Mouse (Mus musculus): ENCODE measurements around the gene Stkld1. TPM values are rescaled to one million over a fixed set of nuclear protein-coding genes. Genes with fewer than 3 reads are reported as not detected.

Gene Stkld1
- polyA plus RNA-seq, 1 experiment from 2014 or later, result 0.20 TPM

DNA sequence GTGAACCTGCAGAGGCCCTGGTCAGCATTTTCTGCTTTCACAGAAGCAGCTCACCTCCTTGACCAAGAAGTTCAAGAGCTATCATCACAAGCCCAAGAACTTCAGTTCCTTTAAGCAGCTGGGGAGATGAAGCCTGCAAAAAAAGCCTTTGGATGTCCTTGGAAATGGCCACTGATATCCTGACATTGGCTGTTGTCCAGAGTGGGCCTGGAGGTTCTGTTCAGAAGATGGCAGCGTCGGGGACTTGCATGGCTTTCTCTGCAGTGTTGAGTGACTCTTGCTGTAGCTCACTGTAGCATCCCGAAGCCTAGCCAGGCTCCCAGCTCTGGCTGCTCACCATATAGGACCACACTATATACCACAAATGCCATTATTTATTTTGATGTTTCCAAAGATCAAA is 14.2 kb upstream of the Stkld1 start:
- Histone ChIP-seq H3K4me1 (replicated peaks) (peaks cover 31% of the 10 kb centered on the region), H3K27ac (ENCODE audit: poor library complexity, severe bottlenecking) (no peak overlapping the region), H3K4me2 (no peak overlapping the region), H3K9ac (no peak overlapping the region), H3K36me3 (peaks cover 74% of the 10 kb centered on the region), H3K4me3 (no peak overlapping the region), H3K9me3 (replicated peaks) (no peaks in the 10 kb centered on the region), H3K27me3 (replicated peaks) (no peaks in the 10 kb centered on the region)
- WGBS, result 84% methylated on average over 3 of the region's 3 CpGs
- ATAC-seq (ENCODE audit: insufficient number of reproducible peaks, low FRiP score), result no peak

DNA sequence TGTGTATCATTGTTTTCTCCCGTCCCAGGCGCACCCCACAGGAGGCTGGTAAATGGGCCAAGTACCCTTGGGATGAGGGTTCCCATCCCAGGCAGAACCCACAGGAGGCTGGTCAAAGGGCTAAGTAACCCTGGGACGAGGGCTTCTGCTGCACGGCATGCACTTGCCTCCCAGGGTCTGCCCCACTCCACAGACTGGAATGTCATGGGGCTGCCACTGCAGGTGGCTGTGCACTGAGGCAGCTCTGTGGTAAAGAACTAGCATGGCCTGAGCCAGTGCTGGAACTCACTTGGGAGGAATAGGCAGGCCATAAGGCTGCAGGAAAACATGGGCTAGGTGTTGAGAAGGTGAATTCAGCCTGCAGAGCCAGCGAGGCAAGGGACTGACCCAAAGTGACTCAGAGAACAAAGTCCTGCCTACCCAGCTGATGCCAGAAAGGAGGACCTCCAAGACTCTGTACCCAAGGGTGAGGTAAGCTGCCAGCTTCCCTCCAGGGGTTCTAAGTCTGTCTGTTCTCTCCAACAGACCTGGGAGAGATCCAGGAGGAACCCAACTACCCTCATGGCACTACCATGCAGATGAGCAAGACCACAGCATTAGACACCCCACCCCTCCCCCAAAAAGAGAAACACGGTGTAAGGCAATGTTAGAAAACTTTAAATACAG is 13.5 kb upstream of the Stkld1 start:
- Histone ChIP-seq H3K4me1 (replicated peaks) (peaks cover 27% of the 10 kb centered on the region), H3K9ac (no peak overlapping the region), H3K9me3 (replicated peaks) (no peaks in the 10 kb centered on the region), H3K36me3 (peaks cover 79% of the 10 kb centered on the region), H3K27ac (ENCODE audit: poor library complexity, severe bottlenecking) (no peak overlapping the region), H3K27me3 (replicated peaks) (no peaks in the 10 kb centered on the region), H3K4me2 (no peak overlapping the region), H3K4me3 (no peak overlapping the region)
- no peak for ATAC-seq (ENCODE audit: insufficient number of reproducible peaks, low FRiP score)
- WGBS, result 85% methylated on average over 6 of the region's 6 CpGs

DNA sequence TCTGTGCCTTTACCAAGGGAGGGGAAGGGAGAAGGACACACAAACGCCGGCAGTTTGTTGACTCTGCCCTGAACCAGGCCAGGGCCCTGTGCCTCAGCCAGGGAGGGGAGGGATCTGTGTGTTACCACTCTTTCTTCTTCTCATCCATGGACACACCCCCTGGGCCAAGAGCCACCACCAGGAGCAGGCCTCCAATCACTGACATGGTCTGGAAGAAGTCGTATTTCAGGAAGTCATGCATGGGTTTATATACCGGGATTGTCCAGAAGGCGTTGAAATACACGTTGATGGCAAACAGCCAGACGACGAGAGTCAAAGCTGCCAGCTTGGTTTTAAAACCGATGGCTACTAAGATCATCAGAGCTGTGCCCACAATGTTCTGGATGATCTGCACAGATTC is 12.1 kb upstream of the Stkld1 start:
- Histone ChIP-seq H3K27me3 (replicated peaks) (no peaks in the 10 kb centered on the region), H3K9me3 (replicated peaks) (no peaks in the 10 kb centered on the region), H3K36me3 (peaks cover 93% of the 10 kb centered on the region), H3K27ac (ENCODE audit: poor library complexity, severe bottlenecking) (no peak overlapping the region), H3K4me1 (replicated peaks) (peaks cover 19% of the 10 kb centered on the region), H3K4me3 (no peak overlapping the region), H3K9ac (no peak overlapping the region), H3K4me2 (no peak overlapping the region)
- 59% methylated on average over 9 of the region's 9 CpGs for WGBS
- no peak for ATAC-seq (ENCODE audit: insufficient number of reproducible peaks, low FRiP score)

DNA sequence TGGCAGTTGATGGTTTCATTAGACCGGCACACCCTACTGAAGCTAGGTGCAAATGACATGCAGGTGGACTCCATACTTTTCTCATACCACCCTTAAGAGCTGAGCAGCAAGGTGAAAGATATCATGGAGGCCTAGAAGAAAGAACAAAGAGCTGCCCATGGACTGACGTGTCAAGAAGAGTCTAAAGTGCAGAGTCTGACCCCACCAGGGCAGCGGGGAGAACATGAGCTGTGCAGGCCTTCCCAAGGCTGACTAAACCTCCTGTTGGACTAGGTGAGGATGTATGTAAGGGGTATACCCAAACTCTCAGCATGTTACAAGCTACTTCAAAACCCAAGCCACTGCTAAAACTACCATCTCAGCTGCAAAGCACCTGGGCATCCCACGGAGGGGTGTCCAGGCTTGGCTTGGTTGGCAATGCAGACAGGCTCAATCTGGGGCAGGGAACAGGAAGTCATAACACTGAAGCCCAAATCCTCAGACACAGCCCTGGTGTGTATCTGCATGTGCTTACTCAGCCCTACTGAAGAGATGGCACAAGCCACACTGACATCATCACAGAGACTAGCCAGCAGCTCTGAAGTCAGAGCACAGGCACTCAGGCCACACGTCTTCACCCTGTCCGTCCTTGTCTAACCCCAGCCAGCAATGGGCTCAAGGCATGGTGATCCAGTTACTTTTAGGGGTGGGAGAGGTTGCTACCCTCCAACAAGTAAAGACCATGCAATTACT is 5.9 kb upstream of the Stkld1 start:
- Histone ChIP-seq H3K4me1 (replicated peaks) (peaks cover 43% of the 10 kb centered on the region), H3K4me3 (no peak overlapping the region), H3K27me3 (replicated peaks) (no peaks in the 10 kb centered on the region), H3K36me3 (peaks cover 85% of the 10 kb centered on the region), H3K27ac (ENCODE audit: poor library complexity, severe bottlenecking) (no peak overlapping the region), H3K9ac (no peak overlapping the region), H3K9me3 (replicated peaks) (no peaks in the 10 kb centered on the region), H3K4me2 (no peak overlapping the region)
- WGBS, result 84% methylated on average over 6 of the region's 6 CpGs
- ATAC-seq (ENCODE audit: insufficient number of reproducible peaks, low FRiP score), result no peak

DNA sequence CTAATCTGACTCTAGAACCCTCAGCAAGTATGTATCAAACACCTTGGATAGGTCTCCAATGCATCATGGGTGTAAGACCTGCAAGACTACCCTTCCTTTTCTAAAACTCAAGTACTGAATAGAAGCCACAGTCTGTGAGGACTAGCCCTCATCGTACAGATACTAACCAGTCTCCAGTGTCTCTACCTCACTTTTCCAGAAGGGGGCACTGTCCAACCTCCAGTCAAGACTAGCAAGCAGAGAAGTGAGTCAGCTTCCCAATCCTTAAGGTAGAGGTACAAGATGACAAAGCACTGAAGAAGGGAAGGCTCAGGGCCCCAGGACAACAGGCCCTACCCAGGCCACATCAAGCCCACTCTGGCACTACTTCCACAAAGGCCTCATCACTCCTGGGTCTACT is 3.5 kb upstream of the Stkld1 start:
- H3K9me3 ChIP-seq (replicated peaks), result no peaks in the 10 kb centered on the region
- peaks cover 60% of the 10 kb centered on the region for H3K36me3 ChIP-seq
- no peak overlapping the region for H3K4me3 ChIP-seq
- no peak for ATAC-seq (ENCODE audit: insufficient number of reproducible peaks, low FRiP score)
- H3K4me1 ChIP-seq (replicated peaks), result peaks cover 43% of the 10 kb centered on the region
- 63% methylated on average over 1 of the region's 1 CpGs for WGBS
- H3K4me2 ChIP-seq, result no peak overlapping the region
- no peak overlapping the region for H3K27ac ChIP-seq (ENCODE audit: poor library complexity, severe bottlenecking)
- H3K9ac ChIP-seq, result no peak overlapping the region
- no peaks in the 10 kb centered on the region for H3K27me3 ChIP-seq (replicated peaks)

DNA sequence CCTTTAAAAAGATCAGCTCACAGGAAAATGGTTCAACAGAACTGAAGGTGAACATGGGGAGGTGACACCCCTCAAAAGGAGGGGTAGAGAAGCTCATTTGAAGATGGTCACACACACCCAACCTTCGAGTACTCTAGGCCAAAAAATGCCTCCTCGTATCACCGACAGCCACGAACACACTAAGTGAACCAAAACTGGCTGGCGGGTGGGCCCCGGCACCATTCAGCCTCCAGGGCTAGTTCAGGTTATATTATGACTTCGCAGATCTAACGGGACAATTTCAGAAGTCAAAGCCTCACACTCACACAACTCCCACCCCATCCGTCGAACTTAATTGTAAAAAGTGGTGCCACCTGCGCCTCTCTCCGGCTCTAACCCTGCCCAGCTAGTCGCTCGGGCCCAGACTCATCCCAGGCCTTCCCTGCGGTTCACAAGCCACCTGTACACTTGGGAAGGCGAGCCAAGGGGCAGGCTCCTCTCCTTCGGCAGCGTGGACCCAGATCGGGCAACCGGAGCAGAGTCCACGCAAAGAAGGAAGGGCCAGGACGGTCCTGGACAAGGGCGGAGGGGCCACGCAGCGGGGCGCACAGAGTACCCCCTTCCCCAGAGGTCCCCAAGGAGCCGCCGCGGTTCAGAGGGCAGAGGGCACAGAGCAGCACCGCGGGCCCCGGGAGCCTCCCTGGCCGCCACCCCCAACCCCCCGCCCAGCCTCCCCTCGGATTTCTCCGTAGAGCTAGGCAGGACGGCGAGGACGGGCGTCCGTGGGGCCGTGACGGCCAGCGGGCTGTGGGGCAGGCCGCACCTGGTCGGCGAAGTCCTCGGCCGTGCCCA is 1.2 kb upstream of the Stkld1 start:
- Histone ChIP-seq H3K36me3 (peaks cover 38% of the 10 kb centered on the region), H3K4me1 (replicated peaks) (peaks cover 43% of the 10 kb centered on the region), H3K9me3 (replicated peaks) (no peaks in the 10 kb centered on the region), H3K4me2 (peak overlapping the region; percentile 80), H3K27ac (ENCODE audit: poor library complexity, severe bottlenecking) (peak overlapping the region; percentile 85), H3K4me3 (peak overlapping the region; percentile 93), H3K27me3 (replicated peaks) (no peaks in the 10 kb centered on the region), H3K9ac (peak overlapping the region; percentile 100)
- under 1% methylated on average over 47 of the region's 49 CpGs for WGBS
- ATAC-seq (ENCODE audit: insufficient number of reproducible peaks, low FRiP score), result peak; percentile 46

DNA sequence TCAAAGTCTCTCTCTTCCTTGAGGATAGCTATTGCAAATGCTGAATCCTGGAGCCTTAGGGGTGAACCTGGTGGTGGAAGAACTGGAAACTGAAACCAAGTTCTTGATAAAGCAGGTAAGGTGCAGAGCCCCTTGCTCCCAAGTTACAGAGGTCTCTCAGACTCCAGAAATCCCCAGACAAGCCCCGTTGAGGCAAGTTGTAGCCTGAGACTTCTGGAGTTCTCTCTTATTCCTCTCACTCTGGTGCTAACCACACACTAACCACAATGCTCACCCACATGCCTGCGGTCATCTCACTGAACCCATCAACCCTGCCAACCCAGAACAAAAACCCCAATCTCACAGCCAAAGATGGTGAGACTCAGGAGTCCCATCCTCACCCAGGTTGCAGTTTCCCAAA is 1.4 kb downstream of the Stkld1 start:
- H3K9ac ChIP-seq, result no peak overlapping the region
- no peak for ATAC-seq (ENCODE audit: insufficient number of reproducible peaks, low FRiP score)
- no peak overlapping the region for H3K27ac ChIP-seq (ENCODE audit: poor library complexity, severe bottlenecking)
- 81% methylated on average over 2 of the region's 2 CpGs for WGBS
- H3K9me3 ChIP-seq (replicated peaks), result no peaks in the 10 kb centered on the region
- no peak overlapping the region for H3K4me3 ChIP-seq
- no peaks in the 10 kb centered on the region for H3K27me3 ChIP-seq (replicated peaks)
- peaks cover 22% of the 10 kb centered on the region for H3K4me1 ChIP-seq (replicated peaks)
- H3K4me2 ChIP-seq, result no peak overlapping the region
- H3K36me3 ChIP-seq, result peaks cover 16% of the 10 kb centered on the region

DNA sequence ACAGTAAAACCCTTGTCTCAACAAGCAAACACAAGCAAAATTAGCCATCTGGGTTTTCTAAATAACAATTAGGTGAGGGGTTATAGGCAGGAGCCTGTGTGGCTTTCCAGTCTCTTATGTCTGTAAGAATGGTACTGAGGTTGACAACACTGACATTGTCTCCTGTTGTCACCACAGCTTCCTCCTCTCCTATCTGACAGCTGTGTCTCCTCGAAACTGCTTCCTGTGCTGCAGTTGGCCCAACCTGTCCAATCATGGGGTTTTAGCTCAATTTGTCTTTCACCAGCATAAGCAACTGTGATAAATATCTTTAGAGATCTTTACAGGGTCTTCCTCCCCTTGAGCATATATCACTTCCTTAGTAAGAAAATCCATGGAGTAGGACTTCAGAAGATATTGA is 2.6 kb downstream of the Stkld1 start:
- H3K9me3 ChIP-seq (replicated peaks), result no peaks in the 10 kb centered on the region
- H3K4me3 ChIP-seq, result no peak overlapping the region
- H3K9ac ChIP-seq, result no peak overlapping the region
- WGBS, result 44% methylated on average over 1 of the region's 1 CpGs
- H3K36me3 ChIP-seq, result peaks cover 5% of the 10 kb centered on the region
- H3K27ac ChIP-seq (ENCODE audit: poor library complexity, severe bottlenecking), result no peak overlapping the region
- H3K4me1 ChIP-seq (replicated peaks), result peaks cover 11% of the 10 kb centered on the region
- no peak for ATAC-seq (ENCODE audit: insufficient number of reproducible peaks, low FRiP score)
- H3K4me2 ChIP-seq, result no peak overlapping the region
- H3K27me3 ChIP-seq (replicated peaks), result no peaks in the 10 kb centered on the region

DNA sequence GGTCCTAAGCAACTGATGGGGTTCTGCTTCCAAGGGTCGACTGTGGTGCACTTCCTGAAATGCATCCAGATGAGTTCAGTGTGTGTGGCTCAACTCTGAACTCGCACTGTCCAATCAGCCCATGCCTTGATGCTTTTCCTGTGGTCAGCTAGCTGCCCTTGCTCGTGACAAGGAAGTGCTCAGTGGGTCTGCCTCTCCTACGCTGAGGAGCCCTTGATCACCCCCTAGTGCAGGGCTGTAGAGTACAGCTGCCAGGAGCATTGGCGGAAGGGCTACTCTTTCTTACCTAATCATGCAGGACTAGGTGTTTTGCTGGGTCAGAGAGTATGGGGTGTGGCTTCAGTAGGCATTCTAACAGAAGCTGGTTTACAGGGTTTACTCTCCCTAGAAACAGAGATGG is 7.7 kb downstream of the Stkld1 start:
- Histone ChIP-seq H3K27me3 (replicated peaks) (0 out of 2 replicates have a peak, but pooled peaks cover 3% of the 10 kb centered on the region), H3K9me3 (replicated peaks) (no peaks in the 10 kb centered on the region), H3K9ac (no peak overlapping the region), H3K36me3 (0 out of 2 replicates have a peak, but pooled peaks cover 2% of the 10 kb centered on the region), H3K4me3 (no peak overlapping the region), H3K4me1 (replicated peaks) (no peaks in the 10 kb centered on the region), H3K27ac (ENCODE audit: poor library complexity, severe bottlenecking) (no peak overlapping the region), H3K4me2 (no peak overlapping the region)
- peak; percentile 57; the same call in 1 of the 2 replicates for ATAC-seq (ENCODE audit: insufficient number of reproducible peaks, low FRiP score)
- WGBS, result 34% methylated on average over 5 of the region's 5 CpGs

DNA sequence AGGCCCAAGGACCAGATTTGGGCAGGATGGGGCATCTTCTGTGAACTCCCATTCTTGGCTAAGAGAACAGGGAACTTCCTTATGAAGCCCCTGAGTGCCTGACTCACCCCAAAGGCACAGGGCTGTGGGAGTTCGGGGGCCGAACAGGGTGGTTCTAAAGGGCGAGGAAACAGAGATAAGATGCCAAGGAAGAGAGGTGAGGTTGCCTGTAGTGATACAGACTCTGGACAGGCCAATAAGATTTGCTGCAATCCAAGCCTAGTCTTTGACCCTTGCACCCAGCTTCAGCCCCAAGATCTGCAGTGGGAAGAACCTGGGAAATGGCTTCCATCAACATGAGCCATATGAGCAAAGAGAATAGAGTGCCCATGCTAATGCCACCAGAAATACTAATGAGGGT is 9.4 kb downstream of the Stkld1 start:
- H3K4me3 ChIP-seq, result no peak overlapping the region
- no peak overlapping the region for H3K4me2 ChIP-seq
- WGBS, result 64% methylated on average over 3 of the region's 3 CpGs
- no peak overlapping the region for H3K9ac ChIP-seq
- H3K27ac ChIP-seq (ENCODE audit: poor library complexity, severe bottlenecking), result no peak overlapping the region
- 0 out of 2 replicates have a peak, but pooled peaks cover 6% of the 10 kb centered on the region for H3K36me3 ChIP-seq
- no peaks in the 10 kb centered on the region for H3K4me1 ChIP-seq (replicated peaks)
- ATAC-seq (ENCODE audit: insufficient number of reproducible peaks, low FRiP score), result no peak
- H3K9me3 ChIP-seq (replicated peaks), result no peaks in the 10 kb centered on the region
- H3K27me3 ChIP-seq (replicated peaks), result 0 out of 2 replicates have a peak, but pooled peaks cover 3% of the 10 kb centered on the region

DNA sequence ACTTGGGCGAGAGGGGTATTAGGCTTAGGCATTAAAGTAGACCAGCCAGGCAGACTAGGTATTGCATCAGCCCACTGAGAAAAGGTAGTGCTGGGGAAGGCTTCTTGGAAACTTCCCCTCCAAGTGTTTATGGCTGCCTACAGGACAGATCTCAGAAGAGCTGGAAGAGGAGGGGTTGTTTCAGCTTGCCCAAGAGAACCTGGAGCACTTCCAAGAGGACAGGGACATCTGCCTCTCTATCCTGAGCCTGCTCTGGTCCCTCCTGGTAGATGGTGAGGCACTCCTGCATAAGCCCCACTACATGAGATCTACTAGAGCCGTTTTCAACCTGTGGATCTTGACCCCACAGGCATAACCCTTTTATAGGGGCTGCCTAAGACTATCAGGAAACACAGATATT is 16.6 kb downstream of the Stkld1 start:
- Histone ChIP-seq H3K4me1 (replicated peaks) (no peaks in the 10 kb centered on the region), H3K36me3 (peaks cover 66% of the 10 kb centered on the region), H3K9ac (no peak overlapping the region), H3K9me3 (replicated peaks) (no peaks in the 10 kb centered on the region), H3K27me3 (replicated peaks) (0 out of 2 replicates have a peak, but pooled peaks cover 2% of the 10 kb centered on the region), H3K4me3 (no peak overlapping the region), H3K27ac (ENCODE audit: poor library complexity, severe bottlenecking) (no peak overlapping the region), H3K4me2 (no peak overlapping the region)
- WGBS, result 82% methylated on average over 2 of the region's 2 CpGs
- ATAC-seq (ENCODE audit: insufficient number of reproducible peaks, low FRiP score), result no peak

Measured in heart, embryonic 12.5 days (tissue).